Mouse (Mus musculus): ENCODE measurements around the gene Sept9.

- TF ChIP-seq CTCF (IDR thresholded peaks at IDR 0.05; ENCODE audit: extremely low read depth, insufficient read depth, insufficient read length, insufficient replicate concordance), result no peak
- TF ChIP-seq POLR2A (IDR thresholded peaks at IDR 0.05; ENCODE audit: low read depth, low read length), result no peak
These were observed 141.8 kb downstream of the Sept9 start for GRCm38 (mm10) chr11:117341218-117341617.
